Mouse (Mus musculus): Measurements from ENCODE around the gene Ccdc124.

Ccdc124 gene

GRCm38 (mm10) chr8:70821992-70822391 is 51.7 kb downstream of the Ccdc124 start:
- DNase-seq (ENCODE audit: low spot score) = no peak

DNA sequence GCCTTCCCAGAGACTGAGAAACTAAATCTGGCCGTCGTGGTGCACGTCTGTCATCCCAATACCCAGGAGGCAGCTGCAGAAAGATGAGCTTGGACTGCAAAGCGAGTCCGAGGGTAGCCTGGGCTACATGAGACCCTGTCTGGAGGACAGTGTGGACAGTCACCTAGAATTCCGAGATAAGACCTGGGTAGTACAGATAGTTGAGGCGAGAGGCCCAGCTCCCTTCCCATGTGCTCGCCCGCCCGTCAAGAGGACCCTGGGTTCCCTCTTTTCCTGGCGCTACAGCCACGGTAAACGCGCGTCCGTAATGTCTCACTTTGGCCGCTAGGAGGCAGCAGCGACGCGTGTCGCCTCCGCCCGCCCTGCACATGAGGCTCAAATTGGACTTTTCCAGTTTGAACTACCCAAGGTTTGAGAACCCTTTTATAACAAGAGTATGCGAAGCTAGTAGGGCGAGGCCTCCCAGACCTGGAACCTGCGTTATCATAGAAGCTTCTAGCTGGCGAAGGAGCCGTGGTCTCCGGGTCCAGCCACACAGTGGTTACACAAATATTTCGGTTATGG is 52.3 kb downstream of the Ccdc124 start:
- DNase-seq (ENCODE audit: low spot score) = peak; percentile 84

GRCm38 (mm10) chr8:70820101-70820935 is 53.4 kb downstream of the Ccdc124 start:
- DNase-seq (ENCODE audit: low spot score) = peak; percentile 87
